Mouse (Mus musculus): Measurements from ENCODE around the gene Dusp1.

Dusp1 gene

DNA sequence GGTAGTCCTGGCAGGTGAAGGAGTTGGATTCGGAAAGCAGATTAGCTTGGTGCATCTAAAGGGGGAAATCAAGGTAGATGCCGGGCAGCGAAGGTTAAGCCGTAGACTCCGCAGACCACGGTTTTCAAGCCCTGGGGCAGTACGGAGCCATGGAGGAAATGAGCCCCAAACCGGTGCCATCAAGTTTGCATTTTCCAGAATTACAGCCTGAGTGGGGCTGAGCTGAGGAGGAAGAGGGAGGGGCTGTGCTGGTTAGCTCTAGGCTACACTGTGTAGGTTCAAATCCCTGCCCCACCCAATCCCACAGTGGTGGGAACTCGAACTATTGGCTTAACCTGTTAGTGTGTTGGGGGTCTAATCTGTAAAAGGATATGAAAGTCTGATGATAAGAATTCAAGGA, 97.4 kb downstream of the Dusp1 start:
- no peak for DNase-seq (ENCODE audit: low spot score)

DNA sequence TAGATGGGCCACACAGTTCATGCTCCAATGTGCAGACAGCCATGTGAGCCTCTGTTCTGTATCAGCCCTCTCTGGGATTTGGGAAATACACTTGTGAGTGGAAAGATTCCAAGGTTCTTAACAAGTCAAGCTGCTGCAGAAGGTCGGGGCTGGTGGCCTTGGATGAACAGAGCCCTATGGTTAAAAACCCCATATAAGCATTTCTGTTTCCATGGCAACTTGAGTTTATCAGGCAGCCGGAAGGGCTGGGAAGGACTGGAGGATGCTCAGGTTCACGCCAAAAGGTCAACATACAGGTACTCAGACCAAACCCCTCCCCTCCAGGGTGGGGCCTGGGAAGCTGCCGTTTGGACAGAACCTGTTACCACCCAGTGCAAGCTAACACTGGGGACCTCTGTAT, 97.9 kb downstream of the Dusp1 start:
- DNase-seq (ENCODE audit: low spot score) = no peak

DNA sequence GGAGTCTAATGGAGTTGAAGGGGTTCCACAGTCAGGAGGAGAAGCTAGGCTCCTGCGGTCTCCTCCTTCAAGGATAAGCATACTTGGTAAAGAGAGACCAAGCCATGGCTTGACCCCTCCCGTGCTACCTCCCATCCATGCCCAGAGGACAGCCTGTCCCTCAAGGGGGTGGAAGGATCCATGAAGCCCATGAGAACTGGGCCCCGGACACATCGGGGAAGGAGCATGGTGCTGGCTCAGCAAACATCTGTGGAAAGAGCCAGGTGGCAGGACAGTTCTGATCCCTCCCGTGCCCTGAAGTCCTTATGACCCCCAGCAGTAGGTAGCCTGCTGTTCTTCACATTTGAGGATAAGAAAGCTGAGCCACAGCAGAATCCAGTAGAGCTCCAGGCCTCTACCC, 98.5 kb downstream of the Dusp1 start:
- DNase-seq (ENCODE audit: low spot score) = no peak

DNA sequence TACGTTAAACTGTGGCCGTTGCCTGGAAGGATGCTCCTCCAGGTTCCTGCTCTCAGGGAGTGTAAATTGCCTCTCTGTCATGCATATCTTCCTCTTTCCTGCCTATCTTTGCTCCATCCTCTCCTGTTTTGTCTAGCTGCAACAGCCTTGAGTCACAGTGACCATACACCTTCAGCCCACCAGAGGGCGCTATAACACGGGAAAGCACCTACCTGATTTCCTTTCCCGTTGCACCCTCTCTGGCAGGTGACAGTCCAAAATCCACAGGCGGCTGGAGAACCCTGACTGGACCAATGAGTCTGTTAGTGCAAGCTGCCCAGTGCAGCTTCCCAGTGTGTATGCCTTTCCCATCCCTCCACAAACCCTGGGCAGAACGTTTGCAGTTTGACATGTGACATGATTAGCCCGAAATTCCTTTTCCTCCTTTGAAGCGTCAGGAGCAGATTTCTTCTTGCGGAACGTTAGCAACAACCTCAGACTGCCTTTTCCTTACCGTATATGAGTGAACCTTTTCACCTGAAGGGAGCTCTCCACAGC, 99.2 kb downstream of the Dusp1 start:
- DNase-seq (ENCODE audit: low spot score) = peak; percentile 79

DNA sequence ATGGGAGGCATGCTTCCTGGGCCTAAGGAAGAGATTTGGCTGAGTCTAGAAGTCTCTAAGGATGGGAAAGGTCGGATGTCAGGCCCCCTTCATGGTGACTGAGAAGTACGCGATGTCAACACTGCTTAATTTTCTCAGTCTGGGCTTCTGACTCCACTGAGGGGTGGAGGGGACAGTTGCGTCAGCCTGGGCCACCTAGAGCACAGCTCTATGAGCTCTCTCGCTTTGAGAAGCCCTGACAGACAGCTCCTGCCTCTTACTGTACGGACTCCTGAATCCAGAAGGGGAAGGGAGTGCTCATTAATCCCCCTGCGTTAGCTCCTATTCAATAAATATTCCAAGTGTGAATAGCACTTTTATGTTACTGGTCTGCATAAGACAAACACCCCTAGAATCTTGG, 103.9 kb downstream of the Dusp1 start:
- no peak for DNase-seq (ENCODE audit: low spot score)

DNA sequence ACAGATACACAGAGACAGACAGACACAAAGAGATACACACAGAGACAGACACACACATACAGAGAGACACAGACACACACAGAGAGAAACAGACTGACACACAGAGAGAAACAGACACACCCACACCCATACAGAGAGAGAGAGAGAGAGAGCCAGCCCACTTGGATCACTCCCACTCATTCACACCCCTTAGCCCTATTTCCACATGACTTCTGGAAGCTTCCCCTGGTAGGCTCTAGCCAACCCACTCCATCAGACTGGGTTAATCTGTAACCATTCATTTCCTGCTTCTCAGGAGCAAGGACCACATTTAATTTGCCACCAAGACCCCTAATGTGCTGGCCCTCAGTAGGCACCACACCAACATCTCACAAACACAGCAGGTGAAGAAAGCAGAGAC, 104.4 kb downstream of the Dusp1 start:
- peak; percentile 22 for DNase-seq (ENCODE audit: low spot score)

All from adipocyte (in vitro differentiated cells).